Mouse (Mus musculus): ENCODE data around the gene Gstp2. TPM values are rescaled to one million over a fixed set of nuclear protein-coding genes. Genes with fewer than 3 reads are reported as not detected.
"Not testable (repeated sequence)": the region's sequence is repeated elsewhere in the genome, so short reads cannot be mapped to it uniquely, and the experiment has no call there.

Gstp2 gene
- polyA plus RNA-seq, 1 experiment from 2014 or later, result 1.1 TPM

- Histone ChIP-seq H3K4me3 (replicated peaks; ENCODE audit: low read length) (no peak overlapping the region), H3K36me3 (ENCODE audit: control insufficient read depth, insufficient read depth) (no peaks in the 10 kb centered on the region), H3K9ac (replicated peaks; ENCODE audit: low read depth, low read length) (no peak overlapping the region), H3K27me3 (replicated peaks; ENCODE audit: control insufficient read depth, insufficient read depth, low read length) (no peaks in the 10 kb centered on the region), H3K4me2 (ENCODE audit: low read length) (no peak overlapping the region), H3K27ac (ENCODE audit: low read length) (no peak overlapping the region), H3K9me3 (ENCODE audit: control insufficient read depth, low read length) (no peaks in the 10 kb centered on the region), H3K4me1 (replicated peaks; ENCODE audit: control insufficient read depth, insufficient read depth, low read length) (no peaks in the 10 kb centered on the region)
- no peak for ATAC-seq
- 73% methylated on average over 1 of the region's 1 CpGs for WGBS
These were observed 29.7 kb upstream of the Gstp2 start for GRCm38 (mm10) chr19:4075531-4075930.

GRCm38 (mm10) chr19:4072706-4073424 lies 27.0 kb upstream of the Gstp2 start:
- Histone ChIP-seq H3K36me3 (ENCODE audit: control insufficient read depth, insufficient read depth) (no peaks in the 10 kb centered on the region), H3K9ac (replicated peaks; ENCODE audit: low read depth, low read length) (no peak overlapping the region), H3K4me1 (replicated peaks; ENCODE audit: control insufficient read depth, insufficient read depth, low read length) (no peaks in the 10 kb centered on the region), H3K9me3 (ENCODE audit: control insufficient read depth, low read length) (no peaks in the 10 kb centered on the region), H3K27me3 (replicated peaks; ENCODE audit: control insufficient read depth, insufficient read depth, low read length) (no peaks in the 10 kb centered on the region), H3K4me2 (ENCODE audit: low read length) (no peak overlapping the region), H3K27ac (ENCODE audit: low read length) (no peak overlapping the region), H3K4me3 (replicated peaks; ENCODE audit: low read length) (no peak overlapping the region)
- 70% methylated on average over 6 of the region's 6 CpGs for WGBS
- no peak for ATAC-seq

- Histone ChIP-seq H3K27ac (ENCODE audit: low read length) (no peak overlapping the region), H3K4me2 (ENCODE audit: low read length) (no peak overlapping the region), H3K4me1 (replicated peaks; ENCODE audit: control insufficient read depth, insufficient read depth, low read length) (no peaks in the 10 kb centered on the region), H3K4me3 (replicated peaks; ENCODE audit: low read length) (no peak overlapping the region), H3K36me3 (ENCODE audit: control insufficient read depth, insufficient read depth) (no peaks in the 10 kb centered on the region), H3K27me3 (replicated peaks; ENCODE audit: control insufficient read depth, insufficient read depth, low read length) (no peaks in the 10 kb centered on the region), H3K9me3 (ENCODE audit: control insufficient read depth, low read length) (no peaks in the 10 kb centered on the region), H3K9ac (replicated peaks; ENCODE audit: low read depth, low read length) (no peak overlapping the region)
- WGBS, result 91% methylated on average over 6 of the region's 6 CpGs
- no peak for ATAC-seq
These were observed 25.6 kb upstream of the Gstp2 start for GRCm38 (mm10) chr19:4071406-4071805.

GRCm38 (mm10) chr19:4070756-4071155 lies 24.9 kb upstream of the Gstp2 start:
- H3K4me3 ChIP-seq (replicated peaks; ENCODE audit: low read length), result no peak overlapping the region
- no peaks in the 10 kb centered on the region for H3K4me1 ChIP-seq (replicated peaks; ENCODE audit: control insufficient read depth, insufficient read depth, low read length)
- no peak overlapping the region for H3K4me2 ChIP-seq (ENCODE audit: low read length)
- H3K36me3 ChIP-seq (ENCODE audit: control insufficient read depth, insufficient read depth), result no peaks in the 10 kb centered on the region
- H3K9ac ChIP-seq (replicated peaks; ENCODE audit: low read depth, low read length), result no peak overlapping the region
- no peak for ATAC-seq
- WGBS, result 82% methylated on average over 8 of the region's 8 CpGs
- H3K27ac ChIP-seq (ENCODE audit: low read length), result no peak overlapping the region
- no peaks in the 10 kb centered on the region for H3K27me3 ChIP-seq (replicated peaks; ENCODE audit: control insufficient read depth, insufficient read depth, low read length)
- H3K9me3 ChIP-seq (ENCODE audit: control insufficient read depth, low read length), result no peaks in the 10 kb centered on the region

- Histone ChIP-seq H3K4me1 (replicated peaks; ENCODE audit: control insufficient read depth, insufficient read depth, low read length) (no peaks in the 10 kb centered on the region), H3K9me3 (ENCODE audit: control insufficient read depth, low read length) (no peaks in the 10 kb centered on the region), H3K27me3 (replicated peaks; ENCODE audit: control insufficient read depth, insufficient read depth, low read length) (no peaks in the 10 kb centered on the region), H3K36me3 (ENCODE audit: control insufficient read depth, insufficient read depth) (no peaks in the 10 kb centered on the region), H3K4me3 (replicated peaks; ENCODE audit: low read length) (no peak overlapping the region), H3K4me2 (ENCODE audit: low read length) (no peak overlapping the region), H3K27ac (ENCODE audit: low read length) (no peak overlapping the region), H3K9ac (replicated peaks; ENCODE audit: low read depth, low read length) (no peak overlapping the region)
- no peak for ATAC-seq
- 73% methylated on average over 15 of the region's 15 CpGs for WGBS
These were observed 24.5 kb upstream of the Gstp2 start for GRCm38 (mm10) chr19:4070311-4070710.

- no peaks in the 10 kb centered on the region for H3K4me1 ChIP-seq (replicated peaks; ENCODE audit: control insufficient read depth, insufficient read depth, low read length)
- no peak overlapping the region for H3K9ac ChIP-seq (replicated peaks; ENCODE audit: low read depth, low read length)
- H3K27ac ChIP-seq (ENCODE audit: low read length), result no peak overlapping the region
- H3K27me3 ChIP-seq (replicated peaks; ENCODE audit: control insufficient read depth, insufficient read depth, low read length), result no peaks in the 10 kb centered on the region
- H3K9me3 ChIP-seq (ENCODE audit: control insufficient read depth, low read length), result no peaks in the 10 kb centered on the region
- no peaks in the 10 kb centered on the region for H3K36me3 ChIP-seq (ENCODE audit: control insufficient read depth, insufficient read depth)
- no peak for ATAC-seq
- H3K4me2 ChIP-seq (ENCODE audit: low read length), result no peak overlapping the region
- WGBS, result 59% methylated on average over 15 of the region's 15 CpGs
- H3K4me3 ChIP-seq (replicated peaks; ENCODE audit: low read length), result no peak overlapping the region
These were observed 23.0 kb upstream of the Gstp2 start for GRCm38 (mm10) chr19:4068717-4069410.

GRCm38 (mm10) chr19:4068242-4068641 lies 22.4 kb upstream of the Gstp2 start:
- H3K4me1 ChIP-seq (replicated peaks; ENCODE audit: control insufficient read depth, insufficient read depth, low read length); H3K4me3 ChIP-seq (replicated peaks; ENCODE audit: low read length); H3K4me2 ChIP-seq (ENCODE audit: low read length); H3K36me3 ChIP-seq (ENCODE audit: control insufficient read depth, insufficient read depth); H3K27ac ChIP-seq (ENCODE audit: low read length); ATAC-seq; H3K9me3 ChIP-seq (ENCODE audit: control insufficient read depth, low read length); H3K27me3 ChIP-seq (replicated peaks; ENCODE audit: control insufficient read depth, insufficient read depth, low read length); H3K9ac ChIP-seq (replicated peaks; ENCODE audit: low read depth, low read length): not testable (repeated sequence)
- WGBS, result 91% methylated on average over 2 of the region's 2 CpGs

GRCm38 (mm10) chr19:4066877-4067276 lies 21.1 kb upstream of the Gstp2 start:
- Histone ChIP-seq H3K36me3 (ENCODE audit: control insufficient read depth, insufficient read depth) (no peaks in the 10 kb centered on the region), H3K4me1 (replicated peaks; ENCODE audit: control insufficient read depth, insufficient read depth, low read length) (no peaks in the 10 kb centered on the region), H3K27me3 (replicated peaks; ENCODE audit: control insufficient read depth, insufficient read depth, low read length) (no peaks in the 10 kb centered on the region), H3K27ac (ENCODE audit: low read length) (no peak overlapping the region), H3K4me2 (ENCODE audit: low read length) (no peak overlapping the region), H3K9me3 (ENCODE audit: control insufficient read depth, low read length) (no peaks in the 10 kb centered on the region), H3K9ac (replicated peaks; ENCODE audit: low read depth, low read length) (no peak overlapping the region), H3K4me3 (replicated peaks; ENCODE audit: low read length) (no peak overlapping the region)
- ATAC-seq, result no peak

- Histone ChIP-seq H3K27me3 (replicated peaks; ENCODE audit: control insufficient read depth, insufficient read depth, low read length) (no peaks in the 10 kb centered on the region), H3K36me3 (ENCODE audit: control insufficient read depth, insufficient read depth) (no peaks in the 10 kb centered on the region), H3K27ac (ENCODE audit: low read length) (no peak overlapping the region), H3K9ac (replicated peaks; ENCODE audit: low read depth, low read length) (no peak overlapping the region), H3K4me1 (replicated peaks; ENCODE audit: control insufficient read depth, insufficient read depth, low read length) (no peaks in the 10 kb centered on the region), H3K4me2 (ENCODE audit: low read length) (no peak overlapping the region), H3K9me3 (ENCODE audit: control insufficient read depth, low read length) (no peaks in the 10 kb centered on the region), H3K4me3 (replicated peaks; ENCODE audit: low read length) (no peak overlapping the region)
- 85% methylated on average over 6 of the region's 6 CpGs for WGBS
- ATAC-seq, result no peak
These were observed 20.5 kb upstream of the Gstp2 start for GRCm38 (mm10) chr19:4066280-4066679.

Data from forebrain, embryonic 16.5 days (tissue).